Comparison of ENCODE assay signal across 10 mouse cellular contexts in the genomic region with DNA sequence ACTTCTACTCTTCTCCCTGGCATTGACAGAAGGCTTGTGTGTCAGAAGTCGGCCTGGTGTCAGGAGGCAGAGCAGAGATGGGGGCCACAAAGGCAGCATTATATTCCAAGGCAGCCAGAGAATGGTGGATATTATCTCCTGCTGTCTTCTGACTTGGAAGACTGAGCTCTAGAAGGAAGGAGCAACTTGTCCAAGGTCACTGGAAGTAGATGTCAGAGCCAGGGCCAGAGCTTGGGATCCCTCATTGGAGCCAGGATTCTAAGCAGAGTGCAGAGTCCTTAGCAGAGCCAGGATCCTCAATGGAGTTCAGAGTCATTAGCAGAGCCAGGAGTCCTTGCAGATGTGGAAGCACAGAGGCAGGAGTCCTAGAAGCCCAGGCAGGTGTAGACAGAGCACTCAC. TPM values are rescaled to one million over a fixed set of nuclear protein-coding genes. Genes with fewer than 3 reads are reported as not detected.
DNase-seq lines count a peak whose midpoint lies in the region; ATAC-seq and TF ChIP-seq lines count a peak whose summit lies in the region.
"Had no signal": no experiment of that assay in that cellular context is flagged by ENCODE, and none has a peak within 500 bp of the region (broad histone marks: within the 10 kb centered on the region; RNA-seq: fewer than 3 reads in every experiment).

No protein-coding gene starts in this region.

- H3K4me2 ChIP-seq in midbrain, embryonic 15.5 days, result no peak overlapping the region
- H3K4me2 ChIP-seq: embryonic facial prominence, embryonic 13.5 days; limb, embryonic 15.5 days had no signal

- TF ChIP-seq POLR2A in liver, adult 2 months (IDR thresholded peaks at IDR 0.05; ENCODE audit: extremely low read depth, insufficient read depth, low read length), result no peak

- H3K27me3 ChIP-seq in liver, adult 2 months (ENCODE audit: control insufficient read depth, insufficient read depth, low read length), result no peaks in the 10 kb centered on the region
- H3K27me3 ChIP-seq in midbrain, embryonic 15.5 days (replicated peaks), result no peaks in the 10 kb centered on the region
- H3K27me3 ChIP-seq: embryonic facial prominence, embryonic 13.5 days; limb, embryonic 15.5 days had no signal

- 88% methylated on average over 1 of the region's 1 CpGs for WGBS in liver, adult 2 months
- WGBS in midbrain, embryonic 15.5 days, result 77% methylated on average over 1 of the region's 1 CpGs

- no peak overlapping the region for H3K9ac ChIP-seq in liver, adult 2 months (ENCODE audit: low read depth, low read length)
- no peak overlapping the region for H3K9ac ChIP-seq in midbrain, embryonic 15.5 days
- H3K9ac ChIP-seq: embryonic facial prominence, embryonic 13.5 days; limb, embryonic 15.5 days had no signal

- no peak overlapping the region for H3K4me3 ChIP-seq in liver, adult 2 months (ENCODE audit: insufficient read depth, low read depth, low read length)
- no peak overlapping the region for H3K4me3 ChIP-seq in midbrain, embryonic 15.5 days
- H3K4me3 ChIP-seq: embryonic facial prominence, embryonic 13.5 days; limb, embryonic 15.5 days had no signal

- H3K79me2 ChIP-seq in liver, adult 2 months (ENCODE audit: control insufficient read depth, insufficient read depth, low read length), result no peaks in the 10 kb centered on the region

- H3K9me3 ChIP-seq in midbrain, embryonic 15.5 days, result no peaks in the 10 kb centered on the region
- H3K9me3 ChIP-seq: embryonic facial prominence, embryonic 13.5 days; limb, embryonic 15.5 days had no signal

- no peak for DNase-seq in liver, adult 2 months (ENCODE audit: extremely low read depth, low read depth, low spot score)
- no peak for DNase-seq in liver
- peak; percentile 68 for DNase-seq in heart, adult 8-10 months (ENCODE audit: low spot score)
- DNase-seq in heart, postnatal 4 days, result peak; percentile 59
- peak; percentile 77 for DNase-seq in testis, postnatal 14 days (ENCODE audit: low spot score)
- no peak for DNase-seq in layer of hippocampus, postnatal 25 days (ENCODE audit: extremely low spot score in 1 of 2, low spot score in 1 of 2)
- DNase-seq: lung, postnatal 36 days had no signal

- H3K36me3 ChIP-seq in liver, adult 2 months (ENCODE audit: control insufficient read depth, insufficient read depth, low read length), result no peaks in the 10 kb centered on the region
- H3K36me3 ChIP-seq in midbrain, embryonic 15.5 days (replicated peaks), result no peaks in the 10 kb centered on the region

- no peak for ATAC-seq in midbrain, embryonic 15.5 days (replicated peaks)

- H3K27ac ChIP-seq in liver, adult 2 months (replicated peaks; ENCODE audit: insufficient read depth, low read depth, low read length), result peak overlapping the region; percentile 27; the same call in 1 of the 2 replicates
- H3K27ac ChIP-seq in midbrain, embryonic 15.5 days, result no peak overlapping the region
- H3K27ac ChIP-seq: embryonic facial prominence, embryonic 13.5 days; limb, embryonic 15.5 days had no signal

- no peak for TF ChIP-seq CTCF in liver, adult 2 months (IDR thresholded peaks at IDR 0.05; ENCODE audit: low read depth, low read length)

- H3K4me1 ChIP-seq in liver, adult 2 months (ENCODE audit: control insufficient read depth, insufficient read depth, low read length), result no peaks in the 10 kb centered on the region
- H3K4me1 ChIP-seq in midbrain, embryonic 15.5 days, result no peaks in the 10 kb centered on the region
- H3K4me1 ChIP-seq: embryonic facial prominence, embryonic 13.5 days; limb, embryonic 15.5 days had no signal

RNA-seq across cellular contexts. Expression of a gene that starts 10.1 kb away (rescaled TPM):
- total RNA-seq in liver, adult 2 months (2014; rRNA removed), result 38.2 and 59.7 TPM in 2 replicates
- polyA plus RNA-seq in liver, adult 2 months (2012; rRNA removed), result 119 and 138 TPM in 2 replicates
- total RNA-seq in heart, adult 8-10 months (2022), result 100 to 1,000 TPM; 157 to 166 (median 162) TPM
- total RNA-seq in heart, postnatal 4 days (2021), result 100 to 1,000 TPM; 227 to 230 TPM
- 100 to 1,000 TPM; 187 to 192 TPM for total RNA-seq in layer of hippocampus, postnatal 25 days (2021)
- 339 and 344 TPM in 2 replicates for polyA plus RNA-seq in midbrain, embryonic 15.5 days (2015; fragmentation: Nextera tagmentation; extraction: Ambion mirVana)

Comparison
In these comparisons a context has a peak if more than half of its experiments do, and no peak if none do; other contexts are left out.
1. DNase-seq: peak in heart, adult 8-10 months (single experiment), heart, postnatal 4 days (single experiment) and testis, postnatal 14 days (single experiment); none in liver, adult 2 months (single experiment), liver (single experiment) and layer of hippocampus, postnatal 25 days (0 of 2).